Mouse (Mus musculus) kidney, postnatal 0 days (tissue): ENCODE measurements at regions not wholly inside any gene's neighbourhood (a gene's known extent, or its start where the extent isn't known, plus 50 kb on each side); places are given as distances from the start of the nearest gene placed in this dataset.

Experiments used
- ATAC-seq: fragments of 200-750 bp; cut with Nextera tagmentation; replicated peaks from 2 replicates; pipeline ENCODE4 v1.8.0; 2017; ENCODE audit warnings: low read depth, moderate number of reproducible peaks, moderate TSS enrichment, moderate library complexity; ENCODE audit not compliant: low FRiP score
- DNase-seq: peaks from one replicate; pipeline ENCODE4 v3.0.0-alpha.2; 2016; ENCODE audit warnings: low spot score
- H3K27ac ChIP-seq: fragments of 300-500 bp; sonication (generic); 2 replicates; pipeline ENCODE4 v1.5.1; 2014; ENCODE audit warnings: mild to moderate bottlenecking
- H3K27me3 ChIP-seq: fragments of 300-500 bp; sonication (generic); 2 replicates; pipeline ENCODE4 v1.6.1; 2014; ENCODE audit warnings: low read length, mixed read lengths; ENCODE audit not compliant: insufficient read depth
- H3K36me3 ChIP-seq: fragments of 300-500 bp; sonication (generic); 2 replicates; pipeline ENCODE4 v1.6.1; 2014; ENCODE audit warnings: low read length, mixed read lengths; ENCODE audit not compliant: insufficient read depth
- H3K4me1 ChIP-seq: fragments of 300-500 bp; sonication (generic); replicated peaks from 2 replicates; pipeline ENCODE4 v1.6.1; 2014; ENCODE audit warnings: antibody characterized with exemption, low read length, mixed read lengths; ENCODE audit not compliant: insufficient read depth
- H3K4me2 ChIP-seq: fragments of 300-500 bp; sonication (generic); 2 replicates; pipeline ENCODE4 v1.6.1; 2014; ENCODE audit warnings: mild to moderate bottlenecking, low read length, moderate library complexity, mixed read lengths
- H3K4me3 ChIP-seq: fragments of 300-500 bp; sonication (generic); replicated peaks from 2 replicates; pipeline ENCODE4 v1.5.1; 2014; ENCODE audit warnings: low read depth, low read length
- H3K9ac ChIP-seq: fragments of 300-500 bp; sonication (generic); 2 replicates; pipeline ENCODE4 v1.6.1; 2014; ENCODE audit warnings: low read depth, low read length
- H3K9me3 ChIP-seq: fragments of 300-500 bp; sonication (generic); replicated peaks from 2 replicates; pipeline ENCODE4 v1.6.1; 2016; ENCODE audit warnings: low read length, inconsistent platforms, mixed read lengths
- CTCF ChIP-seq: IDR thresholded peaks from 2 replicates; pipeline ENCODE4 v1.5.1; 2016; ENCODE audit warnings: antibody characterized with exemption, low read depth, mild to moderate bottlenecking, moderate library complexity
- WGBS: fragments of 180-500 bp; shearing (Covaris S2); extraction: QIAGEN DNeasy Blood & Tissue Kit; methylation state at CpG from one replicate; pipeline ENCODE4 v1.1.7; 2014; 5-methylcytosine and 5-hydroxymethylcytosine counted together

GRCm38 (mm10) chr1:77220322-77220590 lies 294.6 kb downstream of the Epha4 start:
- WGBS, result 65% methylated on average over 1 of the region's 1 CpGs
- ATAC-seq (no peak), DNase-seq (peak; percentile 17)
- Histone ChIP-seq H3K9me3 (no peaks in the 10 kb centered on the region), H3K4me1 (no peaks in the 10 kb centered on the region), H3K4me2 (no peak overlapping the region), H3K4me3 (no peak overlapping the region), H3K27ac (no peak overlapping the region), H3K36me3 (no peaks in the 10 kb centered on the region), H3K27me3 (no peaks in the 10 kb centered on the region), H3K9ac (no peak overlapping the region)
- no peak for TF ChIP-seq CTCF

GRCm38 (mm10) chr1:77220783-77221182 lies 294.1 kb downstream of the Epha4 start:
- DNase-seq (no peak), ATAC-seq (no peak)
- Histone ChIP-seq H3K4me1 (no peaks in the 10 kb centered on the region), H3K4me2 (no peak overlapping the region), H3K27me3 (no peaks in the 10 kb centered on the region), H3K27ac (no peak overlapping the region), H3K9me3 (no peaks in the 10 kb centered on the region), H3K9ac (no peak overlapping the region), H3K4me3 (no peak overlapping the region), H3K36me3 (no peaks in the 10 kb centered on the region)
- no peak for TF ChIP-seq CTCF
- 60% methylated on average over 6 of the region's 6 CpGs for WGBS

GRCm38 (mm10) chr1:77221900-77222299 lies 293.0 kb downstream of the Epha4 start:
- Histone ChIP-seq H3K27me3 (no peaks in the 10 kb centered on the region), H3K4me1 (peaks cover 3% of the 10 kb centered on the region; the same call in 1 of the 2 replicates), H3K4me3 (no peak overlapping the region), H3K36me3 (no peaks in the 10 kb centered on the region), H3K9ac (no peak overlapping the region), H3K9me3 (no peaks in the 10 kb centered on the region), H3K4me2 (no peak overlapping the region), H3K27ac (no peak overlapping the region)
- DNase-seq, result no peak
- no peak for TF ChIP-seq CTCF
- WGBS, result 84% methylated on average over 2 of the region's 2 CpGs
- ATAC-seq, result no peak

GRCm38 (mm10) chr1:77226546-77226945 lies 288.3 kb downstream of the Epha4 start:
- H3K4me1 ChIP-seq, result peaks cover 9% of the 10 kb centered on the region; the same call in 1 of the 2 replicates
- no peaks in the 10 kb centered on the region for H3K27me3 ChIP-seq
- no peak for TF ChIP-seq CTCF
- H3K36me3 ChIP-seq, result no peaks in the 10 kb centered on the region
- no peak overlapping the region for H3K27ac ChIP-seq
- no peak overlapping the region for H3K4me3 ChIP-seq
- no peaks in the 10 kb centered on the region for H3K9me3 ChIP-seq
- ATAC-seq (no peak), DNase-seq (peak; percentile 43)
- WGBS, result 46% methylated on average over 4 of the region's 4 CpGs
- H3K9ac ChIP-seq, result no peak overlapping the region
- H3K4me2 ChIP-seq, result no peak overlapping the region

- H3K27ac ChIP-seq, result no peak overlapping the region
- TF ChIP-seq CTCF, result no peak
- no peak overlapping the region for H3K9ac ChIP-seq
These were observed 287.8 kb downstream of the Epha4 start for GRCm38 (mm10) chr1:77226991-77227515.

GRCm38 (mm10) chr1:77227800-77228199 lies 287.1 kb downstream of the Epha4 start:
- Histone ChIP-seq H3K27ac (no peak overlapping the region), H3K36me3 (no peaks in the 10 kb centered on the region), H3K27me3 (no peaks in the 10 kb centered on the region), H3K4me1 (peaks cover 9% of the 10 kb centered on the region; the same call in 1 of the 2 replicates), H3K9me3 (no peaks in the 10 kb centered on the region), H3K4me2 (no peak overlapping the region), H3K9ac (no peak overlapping the region), H3K4me3 (no peak overlapping the region)
- no peak for TF ChIP-seq CTCF
- whole genome bisulfite sequencing, result 53% methylated on average over 6 of the region's 6 CpGs
- DNase-seq, result no peak
- no peak for ATAC-seq

More at GRCm38 (mm10) chr1:77226991-77227515, 287.8 kb downstream of the Epha4 start:
- no peak for ATAC-seq
- Histone ChIP-seq H3K9me3 (no peaks in the 10 kb centered on the region), H3K36me3 (no peaks in the 10 kb centered on the region), H3K27me3 (no peaks in the 10 kb centered on the region), H3K4me3 (no peak overlapping the region), H3K4me1 (peaks cover 9% of the 10 kb centered on the region; the same call in 1 of the 2 replicates), H3K4me2 (peak overlapping the region; percentile 34)
- WGBS, result 6% methylated on average over 12 of the region's 12 CpGs
- peak; percentile 54 for DNase-seq

GRCm38 (mm10) chr1:77229561-77229960 lies 285.3 kb downstream of the Epha4 start:
- Histone ChIP-seq H3K9ac (no peak overlapping the region), H3K36me3 (no peaks in the 10 kb centered on the region), H3K4me3 (no peak overlapping the region), H3K27ac (no peak overlapping the region), H3K27me3 (no peaks in the 10 kb centered on the region), H3K4me2 (no peak overlapping the region), H3K9me3 (no peaks in the 10 kb centered on the region), H3K4me1 (peaks cover 9% of the 10 kb centered on the region; the same call in 1 of the 2 replicates)
- no peak for DNase-seq
- 82% methylated on average over 4 of the region's 4 CpGs for WGBS
- no peak for TF ChIP-seq CTCF
- no peak for ATAC-seq
